Mouse (Mus musculus) c-Kit-positive CD71-positive TER-119-negative erythroid progenitor cells, embryonic 14.5 days (primary cell): Measurements from ENCODE around the gene Rgma.

Experiments used
- DNase-seq: peaks from one replicate; pipeline ENCODE4 v3.0.0-alpha.2; 2013; ENCODE audit warnings: low read depth

Gene Rgma

DNA sequence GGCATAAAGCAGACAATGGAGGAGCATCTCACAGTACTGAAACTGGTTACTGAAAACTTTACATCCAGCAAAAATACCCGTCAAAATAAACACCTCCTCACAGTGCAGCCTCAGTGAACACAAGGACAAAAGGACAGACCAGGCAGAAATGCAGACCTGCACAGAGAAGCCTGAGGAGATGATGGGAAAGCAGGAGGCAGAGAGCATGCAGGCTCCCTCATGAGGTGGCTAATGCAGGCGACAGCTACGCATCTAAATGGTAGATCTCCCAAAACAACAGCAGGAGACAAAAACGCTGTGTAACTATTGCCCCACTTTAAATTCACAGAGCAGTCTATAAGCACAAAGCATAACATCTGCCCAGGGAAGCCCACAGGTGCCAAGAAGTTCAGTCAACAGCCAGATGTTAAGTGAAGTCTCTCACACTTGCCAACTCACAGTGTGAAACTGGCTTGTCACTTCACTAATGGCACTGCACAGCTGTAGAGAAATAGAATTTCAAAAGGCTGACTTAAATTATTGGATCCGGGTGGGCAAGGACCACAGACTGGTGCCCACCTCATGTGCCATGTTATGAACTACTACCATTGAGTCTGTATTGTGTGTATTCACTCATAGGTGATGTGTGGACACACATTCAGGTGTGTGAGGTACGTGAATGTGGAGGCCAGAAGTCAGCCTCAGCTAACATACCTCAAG lies 58.5 kb downstream of the Rgma start:
- no peak for DNase-seq

DNA sequence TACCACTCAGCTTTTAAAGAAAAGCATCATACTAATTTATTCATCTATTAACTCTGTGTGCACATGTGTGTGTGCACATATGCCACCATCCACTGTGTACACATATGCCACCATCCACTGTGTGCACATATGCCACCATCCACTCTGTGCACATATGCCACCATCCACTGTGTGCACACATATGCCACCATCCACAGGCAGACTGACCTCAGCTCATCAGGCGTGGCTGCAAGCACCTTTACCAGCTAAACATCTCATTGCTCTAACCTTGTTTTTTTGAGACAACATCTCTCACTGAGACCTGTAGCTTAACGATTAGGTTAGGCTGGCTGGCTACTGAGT lies 59.0 kb downstream of the Rgma start:
- no peak for DNase-seq

DNA sequence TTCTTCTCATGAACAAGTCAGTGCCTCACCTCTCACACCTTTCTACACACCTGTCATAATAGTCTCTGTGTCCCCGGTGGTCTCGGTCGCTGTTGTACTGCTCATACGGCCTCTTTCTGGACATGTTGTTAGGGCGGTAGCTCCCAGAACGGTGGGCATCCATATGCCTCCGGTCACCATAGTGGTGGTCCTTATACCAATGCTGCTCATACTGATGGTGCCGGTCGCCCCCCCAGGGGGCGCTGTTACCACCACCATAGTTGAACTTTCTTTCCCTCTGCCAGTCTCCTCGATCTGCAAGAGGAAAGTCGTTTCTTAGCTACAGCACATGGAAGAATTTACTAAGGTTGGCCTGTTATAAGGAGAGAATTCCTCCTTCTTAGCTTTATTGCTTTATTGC lies 60.4 kb downstream of the Rgma start:
- no peak for DNase-seq

DNA sequence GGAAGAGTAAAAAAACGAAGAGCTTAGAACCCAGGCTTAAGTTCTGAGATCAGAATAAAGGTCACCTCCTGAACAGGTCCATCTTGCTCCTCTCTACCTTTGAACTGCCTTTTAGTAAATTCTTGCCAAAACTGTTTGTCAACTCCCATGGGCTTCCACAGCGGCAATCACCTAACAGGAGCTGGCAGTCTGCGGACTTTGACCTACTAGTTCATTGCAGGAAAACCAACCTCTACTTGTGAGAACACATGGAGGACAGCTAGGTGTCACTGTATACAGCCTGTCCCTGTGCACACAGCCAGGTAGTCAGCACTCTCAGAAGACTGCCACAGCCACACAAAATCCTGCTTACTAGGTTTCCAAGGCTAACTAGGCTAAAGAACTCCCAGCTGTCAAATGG lies 66.5 kb downstream of the Rgma start:
- DNase-seq: no peak

DNA sequence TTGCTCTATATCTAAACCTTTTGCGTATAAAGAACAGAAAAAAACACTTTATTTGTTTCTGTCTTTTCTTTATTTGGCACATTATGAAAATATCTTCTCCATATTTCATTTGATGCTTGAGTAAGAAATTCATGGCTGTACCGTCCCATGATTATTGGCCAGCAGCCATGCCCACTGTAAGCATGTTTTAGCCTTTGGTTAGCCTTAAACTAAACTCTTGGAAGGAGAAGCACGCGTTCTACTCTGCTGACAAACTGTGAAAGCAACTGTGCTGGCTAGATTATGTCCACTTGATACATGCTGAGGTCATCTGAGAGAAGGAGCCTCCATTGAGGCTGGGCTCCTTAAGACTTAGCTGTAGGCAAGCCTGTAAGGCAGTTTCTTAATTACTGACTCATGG lies 66.9 kb downstream of the Rgma start:
- DNase-seq: no peak

DNA sequence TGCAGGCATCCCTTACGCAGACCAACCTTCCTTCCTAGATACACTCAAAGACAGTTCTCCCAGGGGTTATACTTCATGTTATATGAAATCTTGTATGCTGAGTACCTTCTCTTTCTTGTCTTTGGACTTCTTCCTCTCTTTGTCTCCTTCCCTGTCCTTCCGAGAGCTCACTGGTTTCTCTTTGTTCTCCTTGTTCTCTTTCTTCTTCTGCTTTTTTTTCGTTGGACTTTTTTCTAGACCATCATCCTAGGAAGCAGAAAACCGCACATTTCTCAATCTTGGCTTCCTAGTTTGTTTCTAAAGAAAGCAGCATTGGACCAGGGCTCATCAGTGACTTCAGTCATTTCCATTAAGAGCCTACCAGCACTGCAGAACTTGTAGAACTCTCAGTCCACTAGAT lies 76.3 kb downstream of the Rgma start:
- no peak for DNase-seq

DNA sequence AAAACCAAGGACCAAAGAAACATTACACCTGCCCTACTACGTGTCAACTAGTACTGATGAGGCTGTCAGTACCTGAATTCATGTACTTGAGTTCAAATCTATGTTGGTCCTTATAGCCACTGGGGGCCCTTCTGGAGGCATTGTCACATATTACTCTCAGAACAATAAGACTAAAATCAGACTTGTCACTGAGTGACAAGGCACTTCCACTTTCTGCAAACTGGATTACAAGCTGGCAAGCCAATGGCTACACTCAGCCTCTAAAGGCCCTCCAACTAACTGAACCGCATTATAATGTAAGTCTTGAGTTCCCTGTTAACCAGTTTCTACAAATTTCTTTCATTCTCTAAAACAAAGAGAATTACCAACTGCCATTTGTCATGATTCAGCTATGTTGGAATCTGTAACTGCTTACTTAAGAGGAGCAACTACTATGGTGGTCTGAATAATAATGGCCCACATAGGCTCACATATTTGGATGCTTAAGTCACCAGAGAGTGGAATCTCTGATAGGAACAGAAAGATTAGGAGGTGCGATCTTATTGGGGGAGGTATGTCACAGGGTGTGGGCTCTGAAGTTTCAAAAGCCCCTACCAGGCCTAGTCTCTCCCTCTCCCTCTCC lies 77.0 kb downstream of the Rgma start:
- no peak for DNase-seq

GRCm38 (mm10) chr7:73454113-73454512 lies 78.8 kb downstream of the Rgma start:
- no peak for DNase-seq

DNA sequence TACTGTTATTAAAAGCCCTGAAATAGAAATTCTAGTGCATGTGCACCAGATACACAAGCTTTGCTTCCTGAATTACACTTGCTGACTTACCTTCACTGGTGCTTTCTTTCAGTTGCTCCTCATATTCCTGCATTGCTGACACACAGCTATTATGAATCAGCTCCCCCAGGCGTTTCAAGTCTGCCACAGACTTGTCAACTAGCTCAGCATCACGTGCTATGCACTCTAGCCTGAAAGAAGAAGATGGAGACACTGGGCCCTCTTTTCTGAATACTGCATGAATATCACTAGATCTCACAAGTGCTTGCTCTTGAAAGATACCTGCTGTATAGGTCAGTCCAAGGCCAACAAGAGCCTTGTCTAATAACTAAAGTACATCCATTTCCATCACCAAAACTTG lies 88.2 kb downstream of the Rgma start:
- DNase-seq: no peak

DNA sequence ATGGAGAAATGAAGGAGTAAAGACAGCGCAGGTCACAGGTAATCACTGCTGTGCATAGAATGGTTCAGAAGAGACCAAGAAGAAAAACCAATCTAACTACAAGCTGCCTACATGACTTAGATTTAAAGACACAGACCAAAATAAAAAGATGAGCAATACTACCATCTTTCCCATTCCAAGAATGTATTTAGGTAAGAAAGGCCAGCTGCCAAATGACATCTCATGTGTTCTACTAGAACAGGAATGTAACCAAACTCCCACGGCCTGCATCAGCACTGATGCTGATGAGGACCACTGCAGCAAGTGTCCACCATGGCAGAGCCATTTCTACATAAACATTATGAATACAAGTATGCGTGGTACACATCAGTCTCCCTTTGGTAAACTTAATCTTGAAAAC lies 92.4 kb downstream of the Rgma start:
- DNase-seq: no peak
